Mouse (Mus musculus): ENCODE measurements around the gene 4930590J08Rik. TPM values are rescaled to one million over a fixed set of nuclear protein-coding genes. Genes with fewer than 3 reads are reported as not detected.

4930590J08Rik gene
- polyA plus RNA-seq (2015; fragmentation: Nextera tagmentation; extraction: Ambion mirVana) = 0.35 and 0.42 TPM in 2 replicates

DNA sequence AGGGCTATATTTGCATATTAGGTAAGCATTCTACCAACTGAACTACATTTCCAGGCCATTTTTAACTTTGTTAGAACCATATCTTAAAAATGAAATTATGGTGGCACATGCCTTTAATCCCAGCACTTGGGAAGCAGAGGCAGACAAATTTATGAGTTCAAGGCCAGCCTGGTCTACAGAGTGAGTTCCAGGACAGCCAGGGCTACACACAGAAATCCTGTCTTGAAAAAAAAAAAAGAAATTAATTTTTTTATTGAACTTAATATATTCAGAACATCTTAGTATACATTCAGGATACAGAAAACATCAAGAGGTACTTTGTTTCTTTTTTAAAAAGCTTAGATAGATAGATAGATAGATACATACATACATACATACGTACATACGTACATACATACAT is at the start of gene 4930590J08Rik:
4930590J08Rik (plus strand) TSS at position 301 of the 400 bp plus-strand sequence.

DNA sequence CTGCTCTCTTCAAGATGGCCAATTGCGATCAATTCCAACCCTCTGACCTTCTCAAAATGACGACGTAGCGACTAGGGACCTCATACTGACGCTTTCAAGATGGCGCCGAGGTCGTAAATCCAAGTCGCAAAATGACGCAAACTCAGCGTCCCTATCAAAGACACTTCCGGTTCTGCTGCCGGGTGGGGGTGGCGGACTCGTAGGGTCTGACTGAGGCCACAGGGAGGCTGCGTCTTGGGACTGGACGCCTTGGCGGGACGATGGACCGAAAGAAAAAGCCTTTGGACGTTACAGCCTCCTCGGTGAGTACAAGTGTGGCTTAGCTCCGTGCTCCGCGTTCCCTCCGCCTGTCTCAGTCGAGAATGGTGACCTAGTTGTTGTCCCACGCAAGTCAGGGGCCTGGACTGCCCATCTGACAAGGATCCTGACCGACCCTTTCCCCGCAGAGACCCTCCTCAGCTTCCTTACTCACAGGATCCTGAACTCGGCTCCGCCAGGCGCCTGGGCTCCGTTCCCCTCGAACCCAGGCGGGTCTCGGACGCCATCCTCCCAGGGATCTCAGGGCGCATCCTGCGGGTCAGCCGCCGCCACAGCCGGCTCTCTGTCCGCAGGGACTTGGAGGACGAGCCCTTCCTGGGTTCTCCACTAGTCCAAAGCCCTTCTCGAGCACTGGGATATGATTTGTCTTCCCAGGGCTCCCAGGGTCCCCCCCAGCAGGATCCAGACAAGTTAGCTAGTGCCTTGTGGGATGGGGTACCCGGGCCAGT is 24.5 kb upstream of the 4930590J08Rik start, which contains the start of gene Ccdc174:
Ccdc174 (plus strand) TSS at position 169 of the 767 bp plus-strand sequence.

DNA sequence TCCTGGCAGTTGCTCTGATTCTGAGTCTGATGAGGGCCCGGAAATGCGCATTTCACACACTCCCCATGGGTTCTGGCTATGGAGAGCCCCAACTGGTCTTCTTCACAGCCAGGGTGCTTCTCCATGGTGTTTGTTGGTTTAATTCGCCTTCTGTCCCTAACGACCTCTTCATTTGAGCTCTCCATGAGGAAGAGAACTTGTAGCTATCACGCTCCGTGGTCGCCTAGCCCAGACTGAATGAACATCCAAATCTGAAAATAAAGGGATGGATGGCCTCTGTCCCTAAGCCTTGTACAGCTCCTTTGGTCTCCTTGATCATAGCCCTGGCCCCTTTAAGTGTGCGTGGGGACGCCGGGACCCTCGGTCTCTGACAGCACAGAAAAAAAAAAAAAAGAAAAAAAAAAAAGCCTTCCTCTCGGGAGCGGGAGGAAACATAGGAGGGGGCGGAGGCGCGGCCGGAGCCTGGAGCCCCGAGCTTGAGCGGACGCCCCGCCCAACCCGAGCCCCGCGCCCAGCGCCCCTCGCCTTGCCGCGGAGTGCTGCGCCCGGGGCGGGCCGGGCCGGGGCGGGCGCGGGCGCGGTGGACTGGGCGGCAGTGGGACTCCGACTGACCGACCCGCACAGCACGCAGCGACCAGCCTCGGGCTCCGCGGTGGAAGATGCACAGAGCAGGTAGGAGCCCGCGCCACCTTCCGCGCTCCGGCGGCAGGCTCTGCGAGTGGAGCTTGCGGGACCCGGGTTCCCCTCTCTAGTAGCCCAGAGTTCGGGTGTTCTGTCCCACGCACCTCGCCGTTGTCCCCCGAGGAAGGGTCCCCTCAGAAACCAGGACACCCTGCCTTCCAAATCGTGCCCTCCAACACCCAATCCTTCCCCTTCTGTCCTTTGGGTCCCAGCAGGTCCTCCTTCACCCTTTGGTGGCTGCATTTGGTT is 76.0 kb downstream of the 4930590J08Rik start, which contains the start of gene Fgd5:
Fgd5 (plus strand) TSS at position 508 of the 930 bp plus-strand sequence.

Other genes starting within 250 kb of the 4930590J08Rik start
- 48.9 and 62.0 TPM in 2 replicates for gene Slc6a6, start 218.8 kb upstream of the 4930590J08Rik start, polyA plus RNA-seq (2015; fragmentation: Nextera tagmentation; extraction: Ambion mirVana)
- 0.37 and 0.75 TPM in 2 replicates for gene Grip2, start 75.6 kb upstream of the 4930590J08Rik start, polyA plus RNA-seq (2015; fragmentation: Nextera tagmentation; extraction: Ambion mirVana)
- 26.9 and 27.9 TPM in 2 replicates for gene Ccdc174, start 24.8 kb upstream of the 4930590J08Rik start, polyA plus RNA-seq (2015; fragmentation: Nextera tagmentation; extraction: Ambion mirVana)
- 5.4 and 7.2 TPM in 2 replicates for gene Fgd5, start 76.1 kb downstream of the 4930590J08Rik start, polyA plus RNA-seq (2015; fragmentation: Nextera tagmentation; extraction: Ambion mirVana)
- 13.1 and 14.2 TPM in 2 replicates for gene Nr2c2, start 188.6 kb downstream of the 4930590J08Rik start, polyA plus RNA-seq (2015; fragmentation: Nextera tagmentation; extraction: Ambion mirVana)